Mouse (Mus musculus): ENCODE measurements around the gene Kcnh1.

Gene Kcnh1

DNA sequence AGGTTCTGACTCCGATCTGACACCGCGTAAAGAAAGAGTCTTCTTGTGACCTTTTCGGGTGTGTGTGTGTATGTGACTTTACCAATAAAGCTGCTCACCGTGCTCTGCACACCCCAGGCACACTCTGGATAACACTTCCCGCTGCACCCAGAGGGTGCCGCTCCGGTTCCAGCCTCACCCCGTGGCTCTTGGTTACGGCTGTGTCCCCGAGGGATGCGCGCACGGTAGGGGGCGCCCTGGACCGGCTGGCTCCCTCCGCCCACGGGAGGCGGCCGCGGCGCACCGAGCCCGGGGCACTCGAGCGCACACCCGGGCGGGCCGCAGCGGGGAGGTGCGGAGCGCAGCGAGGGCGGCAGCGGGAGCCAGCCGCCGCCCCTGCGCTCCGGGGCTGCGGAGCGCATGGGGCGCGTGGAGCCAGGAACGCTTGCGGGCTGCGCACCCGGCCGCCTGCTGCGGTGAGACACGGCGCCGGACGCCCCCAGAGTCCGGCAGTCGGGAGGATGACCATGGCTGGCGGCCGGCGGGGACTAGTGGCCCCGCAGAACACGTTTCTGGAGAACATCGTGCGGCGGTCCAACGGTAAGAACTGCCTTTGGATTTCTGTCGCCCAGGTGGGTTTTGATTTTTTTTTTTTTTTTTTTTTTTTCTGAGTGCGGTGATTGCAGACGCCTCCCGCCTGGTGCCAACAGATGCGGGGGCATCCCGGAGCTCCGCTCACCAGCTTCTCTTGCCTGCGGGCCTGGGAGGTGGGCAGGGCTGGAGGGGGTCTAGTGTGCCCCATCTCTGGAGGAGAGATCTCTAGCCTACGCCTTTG is at the start of gene Kcnh1:
Gene Kcnh1 (plus strand): TSS at position 267 of the 814 bp plus-strand sequence.
- peak; percentile 96 for DNase-seq (ENCODE audit: low read depth, low spot score)

DNA sequence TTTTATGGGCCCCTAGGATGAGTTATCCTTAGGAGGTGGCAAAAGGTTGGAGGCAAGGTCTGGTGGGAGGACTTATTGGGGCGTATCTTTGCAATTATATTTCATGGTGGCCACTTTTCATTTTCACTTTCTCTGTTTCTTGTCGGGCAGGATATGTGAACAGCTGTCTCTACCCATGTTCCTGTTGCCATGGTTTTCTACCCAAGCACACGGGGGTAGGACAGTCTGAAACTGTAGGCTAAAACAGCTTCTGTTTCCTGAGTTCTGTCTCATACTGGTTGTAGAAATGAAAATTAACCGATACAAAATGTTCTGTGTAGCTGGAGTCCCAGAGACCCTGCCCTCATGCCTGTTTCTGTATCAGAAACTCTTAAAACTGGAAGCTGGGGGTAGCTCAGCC is 39.4 kb upstream of the Kcnh1 start:
- DNase-seq (ENCODE audit: low read depth, low spot score), result peak; percentile 56

DNA sequence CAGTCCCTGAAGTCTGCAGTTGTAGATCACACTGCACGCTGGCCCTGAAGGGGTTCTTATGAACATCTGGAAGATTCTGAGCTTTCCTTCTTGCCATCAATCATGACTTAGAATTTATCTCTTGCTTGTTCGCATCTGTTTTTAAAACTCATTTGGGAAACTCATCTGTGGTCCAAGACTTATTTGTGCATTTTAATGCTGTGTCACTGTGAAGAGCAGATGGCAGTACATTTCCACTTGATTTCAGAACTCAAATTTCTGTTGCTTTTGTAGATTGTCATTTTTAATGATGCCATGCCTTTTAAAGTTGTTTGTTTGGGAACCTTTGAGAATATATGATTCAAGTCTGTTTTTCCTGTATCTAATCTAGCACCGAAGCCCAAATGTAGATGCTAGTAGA is 19.1 kb upstream of the Kcnh1 start:
- DNase-seq (ENCODE audit: low read depth, low spot score), result peak; percentile 43

DNA sequence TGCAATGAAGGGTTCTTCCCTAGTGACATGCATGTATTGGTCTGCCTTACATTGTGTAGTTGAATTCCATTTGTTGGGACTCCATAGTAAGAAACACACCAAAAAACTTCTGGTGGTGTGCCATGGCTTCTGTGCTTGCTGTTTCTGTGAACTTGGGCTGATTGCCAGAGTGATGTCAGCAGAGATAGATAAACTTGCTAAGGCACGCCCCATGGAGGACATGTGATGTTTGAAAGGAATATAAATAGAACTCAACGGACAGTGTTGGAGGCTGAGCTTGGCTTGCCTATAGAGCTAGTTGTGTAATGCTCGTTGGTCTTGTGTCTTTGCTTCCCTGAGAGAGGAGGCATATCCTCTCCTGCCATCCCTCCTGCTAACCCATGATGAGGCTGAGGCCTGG is 10.7 kb upstream of the Kcnh1 start:
- DNase-seq (ENCODE audit: low read depth, low spot score), result no peak

DNA sequence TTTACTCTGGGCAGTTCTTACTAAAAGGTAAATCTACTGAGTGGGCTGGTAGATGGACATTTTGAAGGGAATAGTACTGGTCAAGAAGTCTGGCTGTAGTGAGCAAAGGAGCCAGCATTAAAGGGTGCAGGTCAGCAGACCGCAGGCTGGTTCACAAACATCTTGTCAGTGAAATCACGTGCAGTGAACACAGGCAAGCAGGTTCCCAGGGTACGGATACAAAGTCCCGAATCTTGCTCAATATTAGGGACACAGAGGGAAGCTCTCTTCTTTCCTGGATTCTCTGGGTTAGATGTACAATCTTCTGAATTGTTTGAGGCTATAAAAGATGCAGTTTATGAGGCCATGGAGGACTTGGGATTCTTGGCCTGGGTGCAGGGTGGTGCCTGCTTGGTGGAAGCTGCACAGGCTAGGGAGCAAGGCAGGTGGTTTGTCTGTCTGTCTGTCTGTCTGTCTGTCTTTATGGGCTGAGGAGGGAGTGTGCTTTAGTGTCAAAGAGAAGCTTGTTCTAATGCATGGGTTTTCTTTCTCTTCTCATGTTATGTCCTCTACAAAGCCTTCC is 8.8 kb upstream of the Kcnh1 start:
- DNase-seq (ENCODE audit: low read depth, low spot score), result no peak

DNA sequence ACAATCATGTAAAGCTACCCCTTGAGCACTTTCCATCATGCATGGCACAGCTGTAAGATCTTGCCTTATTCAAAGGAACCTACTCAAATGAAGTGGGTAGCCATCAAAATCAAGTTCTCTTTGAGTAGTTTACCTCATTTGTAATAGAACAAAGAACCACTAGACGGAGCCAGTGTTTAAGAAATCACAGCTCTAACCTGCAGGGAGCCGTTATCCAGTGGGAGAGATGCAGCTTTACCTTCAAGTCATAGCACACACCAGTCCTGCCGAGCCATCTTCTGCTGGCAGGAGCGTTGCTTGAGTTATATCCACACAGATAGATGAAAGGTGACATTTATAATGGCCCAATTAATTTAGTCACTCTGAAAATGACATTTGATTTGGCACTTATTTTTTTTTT is 1.5 kb upstream of the Kcnh1 start:
- DNase-seq (ENCODE audit: low read depth, low spot score), result peak; percentile 93

DNA sequence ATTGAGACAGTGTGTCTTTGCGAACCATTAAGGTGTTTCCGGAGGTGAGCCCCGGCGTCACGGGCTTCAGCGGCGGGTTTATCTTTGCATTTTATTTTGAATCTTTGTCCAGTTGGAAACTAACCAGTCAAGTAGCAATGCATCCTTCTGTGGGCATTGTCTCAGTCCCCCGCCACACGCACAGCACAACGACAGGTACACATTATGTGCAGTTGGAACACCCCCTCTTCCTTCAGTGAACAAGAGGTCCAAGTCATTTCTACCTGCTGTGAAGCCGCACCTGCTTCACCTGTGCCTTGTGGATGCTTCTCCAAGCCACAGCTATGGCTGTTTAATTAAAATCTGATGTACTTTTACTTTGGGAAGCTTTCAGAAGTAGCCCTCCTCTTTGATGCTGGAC is 803 bp upstream of the Kcnh1 start:
- DNase-seq (ENCODE audit: low read depth, low spot score), result peak; percentile 68

DNA sequence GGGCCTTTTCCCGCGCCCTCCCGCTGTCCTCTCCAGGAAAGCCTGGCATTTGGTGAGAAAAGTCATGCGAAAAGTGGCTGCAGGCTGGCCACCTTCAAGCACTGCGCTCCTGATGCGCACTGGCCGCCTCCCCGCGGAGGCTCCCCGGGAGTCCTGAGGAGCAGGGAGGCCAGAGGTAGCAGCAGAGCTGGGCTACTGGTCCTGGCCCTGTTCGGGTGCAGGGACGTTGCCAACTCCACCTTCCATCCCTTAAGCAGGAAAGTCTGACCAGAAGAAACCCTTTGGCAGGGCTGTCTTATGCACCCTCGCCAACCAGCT is 707 bp downstream of the Kcnh1 start:
- peak; percentile 79 for DNase-seq (ENCODE audit: low read depth, low spot score)

DNA sequence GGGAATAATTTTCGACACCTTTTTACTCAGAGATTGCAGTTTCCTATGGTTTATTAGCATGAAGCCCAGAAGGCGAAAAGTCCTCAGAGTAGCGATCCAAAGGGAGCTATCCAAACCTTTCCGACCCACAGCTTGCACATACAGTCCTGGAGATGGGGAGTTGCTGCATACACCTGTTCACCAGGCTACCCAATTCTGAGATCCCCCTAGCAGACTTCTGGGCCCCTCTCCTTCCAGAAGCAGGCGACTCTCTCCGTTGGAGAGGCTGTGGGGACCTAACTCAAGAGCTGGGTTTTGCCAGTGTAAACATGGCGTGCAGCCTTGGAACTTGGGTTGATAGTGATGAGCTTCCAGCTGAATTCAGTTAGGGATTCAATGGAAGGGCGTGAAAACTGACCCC is 1.3 kb downstream of the Kcnh1 start:
- DNase-seq (ENCODE audit: low read depth, low spot score), result peak; percentile 43

DNA sequence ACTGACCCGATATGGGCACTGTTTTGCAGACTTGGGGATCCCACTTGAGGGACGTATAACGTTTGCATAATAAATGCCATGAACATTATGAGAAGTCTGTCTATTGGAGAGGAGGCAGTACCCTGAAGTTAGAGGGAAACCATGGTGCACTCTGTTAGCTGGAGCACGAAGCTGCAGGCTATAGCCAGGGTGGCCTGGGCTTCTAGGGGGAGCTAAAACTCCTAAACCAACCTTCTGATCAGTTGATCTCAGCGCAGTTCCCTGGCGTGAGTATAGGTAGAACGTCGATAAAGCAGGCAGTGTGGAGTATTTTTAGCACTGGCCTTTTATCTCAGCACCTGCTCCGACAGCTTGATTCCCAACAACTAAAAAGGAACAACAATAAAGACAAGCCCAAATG is 2.1 kb downstream of the Kcnh1 start:
- peak; percentile 72 for DNase-seq (ENCODE audit: low read depth, low spot score)

DNA sequence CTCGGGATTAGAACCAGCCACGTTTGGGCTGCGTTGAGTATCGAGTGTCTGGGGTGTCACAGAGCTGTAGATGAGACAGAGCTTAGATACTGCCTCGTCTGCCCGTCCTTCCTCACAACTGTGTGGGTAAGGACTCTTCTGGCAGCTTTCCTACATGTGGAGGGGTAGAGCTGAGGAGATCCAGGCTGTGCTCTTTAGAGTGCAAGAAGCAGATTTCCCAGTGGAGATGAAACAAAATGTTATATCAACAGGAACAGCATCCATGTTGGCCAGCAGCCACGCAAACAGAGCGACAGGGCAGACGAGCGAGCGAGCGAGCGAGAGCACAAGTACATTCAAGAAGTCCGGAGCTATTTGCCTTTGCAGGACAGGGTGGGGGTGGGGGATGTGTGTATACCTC is 3.1 kb downstream of the Kcnh1 start:
- peak; percentile 80 for DNase-seq (ENCODE audit: low read depth, low spot score)

DNA sequence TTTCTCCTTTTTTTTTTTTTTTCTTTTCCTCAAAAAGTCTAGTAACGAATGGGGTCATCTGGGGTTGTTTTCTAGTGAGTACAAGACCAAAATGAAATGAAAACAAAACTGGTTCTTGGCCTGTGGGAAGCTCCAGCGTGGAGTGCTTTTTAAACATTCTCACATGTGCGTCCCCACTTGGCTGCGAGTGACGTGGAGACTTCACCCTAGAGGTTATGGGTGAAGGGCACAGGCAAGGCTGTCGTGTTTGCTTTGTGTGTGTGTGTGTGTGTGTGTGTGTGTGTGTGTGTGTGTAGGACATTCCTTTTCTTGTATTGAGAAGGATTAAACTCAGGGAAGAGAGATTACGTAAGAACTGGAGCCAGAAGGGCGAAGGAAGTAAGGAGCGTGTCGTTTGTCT is 6.9 kb downstream of the Kcnh1 start:
- DNase-seq (ENCODE audit: low read depth, low spot score), result peak; percentile 37

DNA sequence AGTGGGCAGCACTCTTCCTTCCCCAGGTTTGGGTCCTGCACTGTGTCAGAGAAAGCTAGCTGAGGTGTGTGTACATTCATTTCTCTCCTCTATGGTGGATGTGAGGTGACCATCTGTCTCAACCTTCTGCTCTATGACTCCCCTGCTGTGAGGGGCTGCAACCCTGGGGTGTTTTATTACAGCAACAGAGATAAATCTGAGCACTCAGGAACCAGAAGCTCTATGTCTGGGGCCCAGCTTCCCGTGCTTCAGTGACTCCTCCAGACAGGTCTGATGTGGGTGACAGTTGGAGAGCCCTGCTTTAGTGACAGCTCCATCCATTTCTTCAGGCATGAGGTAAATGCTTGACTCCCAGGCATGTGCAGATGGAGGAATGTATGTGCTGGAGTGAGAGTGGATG is 12.4 kb downstream of the Kcnh1 start:
- peak; percentile 82 for DNase-seq (ENCODE audit: low read depth, low spot score)

DNA sequence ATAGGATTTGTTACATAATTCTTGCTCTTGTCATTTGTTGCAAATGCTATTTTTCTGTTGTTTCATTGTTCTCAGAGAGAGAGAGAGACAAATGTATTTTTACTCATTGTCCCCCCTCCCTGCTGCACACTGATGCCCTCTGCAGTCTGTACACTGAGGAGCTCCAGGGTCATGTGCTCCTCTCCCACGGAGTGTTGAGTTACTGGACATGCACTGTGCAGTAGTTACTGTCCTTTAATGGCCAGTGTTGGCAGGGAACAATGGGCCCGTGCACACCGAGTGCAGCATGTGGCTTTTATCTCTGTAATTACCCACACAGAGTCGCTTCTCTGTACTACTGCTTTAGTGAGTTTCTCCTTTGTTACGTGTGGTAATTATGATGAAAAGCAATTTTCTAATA is 17.4 kb downstream of the Kcnh1 start:
- DNase-seq (ENCODE audit: low read depth, low spot score), result peak; percentile 49

DNA sequence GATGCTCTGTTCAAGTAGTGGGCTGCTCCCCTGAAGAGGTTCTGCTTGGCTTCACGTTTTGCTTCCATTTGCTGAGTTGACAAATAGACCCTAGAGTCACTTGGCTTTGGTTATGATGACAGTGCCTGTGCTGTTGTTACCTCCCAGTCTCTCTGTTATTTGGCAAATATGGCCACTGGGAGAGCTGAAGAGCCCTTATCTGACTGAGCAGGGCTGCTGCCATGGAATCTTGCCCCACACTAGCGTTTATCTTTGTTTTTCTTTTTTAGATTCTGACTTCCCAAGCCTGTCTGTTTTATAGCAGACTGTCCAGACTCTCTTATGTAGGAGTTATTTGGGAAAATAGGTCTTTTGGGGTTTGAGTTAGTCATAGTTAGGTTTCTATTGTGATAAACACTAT is 21.9 kb downstream of the Kcnh1 start:
- DNase-seq (ENCODE audit: low read depth, low spot score), result no peak

DNA sequence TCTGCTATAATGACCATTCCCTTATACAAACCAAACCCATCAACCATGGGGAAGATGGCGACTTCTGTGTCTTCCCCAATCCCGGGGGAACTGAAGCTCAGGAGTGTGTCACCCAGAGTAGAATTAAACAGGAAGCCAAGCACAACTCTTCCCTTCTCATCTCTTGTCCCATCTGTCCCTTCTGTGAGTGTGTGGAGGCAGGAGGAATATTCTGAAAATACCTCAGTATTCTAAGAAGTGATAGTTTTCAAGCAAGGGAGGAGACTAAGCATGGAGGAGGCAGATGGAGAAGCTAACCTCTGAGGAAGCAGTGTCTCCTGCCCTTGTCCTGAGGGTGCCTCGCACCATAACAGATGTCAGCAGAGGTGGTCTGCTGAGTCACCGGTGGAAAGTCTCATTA is 24.1 kb downstream of the Kcnh1 start:
- peak; percentile 61 for DNase-seq (ENCODE audit: low read depth, low spot score)

DNA sequence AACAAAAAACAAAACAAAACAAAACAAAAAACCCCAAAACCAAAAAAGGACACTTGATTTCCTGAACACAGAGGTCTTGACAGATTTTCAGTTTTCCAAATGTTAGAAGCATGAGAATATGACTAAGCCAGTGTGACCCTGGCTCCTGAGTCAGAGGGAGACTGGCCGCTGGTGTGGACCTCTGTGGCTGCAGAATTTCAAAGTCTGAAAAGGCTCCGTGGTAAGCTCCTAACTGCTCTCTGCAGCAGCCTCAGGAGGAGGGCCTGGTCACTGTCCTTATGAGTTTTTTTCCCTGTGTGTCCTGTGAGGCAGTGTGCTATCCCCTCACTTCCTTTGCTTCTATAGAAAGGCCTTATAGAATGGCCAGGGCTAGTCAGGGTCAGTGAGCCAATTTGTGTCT is 29.6 kb downstream of the Kcnh1 start:
- DNase-seq (ENCODE audit: low read depth, low spot score), result no peak

DNA sequence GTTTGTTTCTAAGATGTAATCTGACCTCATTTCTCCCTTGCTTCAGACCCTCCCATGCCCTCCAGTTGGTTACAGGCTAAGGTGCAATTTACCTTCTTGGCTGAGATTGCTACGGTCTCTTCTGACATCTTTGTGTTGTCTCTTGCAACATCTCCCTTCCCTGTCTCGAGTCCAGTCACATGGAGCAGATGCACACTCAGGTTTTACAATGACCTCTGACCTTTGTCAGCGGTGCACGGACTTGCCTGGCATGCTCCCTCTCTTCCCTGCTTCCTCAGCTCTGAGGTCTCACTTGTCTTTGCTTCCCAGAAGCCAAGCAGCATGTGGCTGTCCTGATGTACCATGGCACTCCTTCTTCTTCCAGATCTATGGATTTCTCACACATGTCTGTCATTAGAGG is 33.6 kb downstream of the Kcnh1 start:
- no peak for DNase-seq (ENCODE audit: low read depth, low spot score)

DNA sequence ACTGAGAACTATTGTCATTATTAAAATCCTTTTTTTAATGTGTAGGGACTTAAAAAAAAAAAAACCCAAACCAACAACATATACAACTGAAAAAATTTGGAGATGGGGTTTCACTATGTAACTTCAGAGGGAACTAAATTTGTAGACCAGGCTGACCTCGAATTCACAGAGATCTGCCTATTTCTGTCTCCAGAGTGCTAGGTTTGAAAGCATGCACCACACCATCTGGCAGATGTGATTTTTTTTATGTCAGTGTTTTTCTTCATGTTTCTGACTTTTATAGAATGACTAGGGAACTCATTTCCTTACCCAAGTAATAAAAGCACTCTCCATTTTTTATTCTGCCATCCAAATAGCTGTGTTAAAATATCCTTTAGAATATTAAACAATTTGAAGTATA is 42.1 kb downstream of the Kcnh1 start:
- DNase-seq (ENCODE audit: low read depth, low spot score), result peak; percentile 63

DNA sequence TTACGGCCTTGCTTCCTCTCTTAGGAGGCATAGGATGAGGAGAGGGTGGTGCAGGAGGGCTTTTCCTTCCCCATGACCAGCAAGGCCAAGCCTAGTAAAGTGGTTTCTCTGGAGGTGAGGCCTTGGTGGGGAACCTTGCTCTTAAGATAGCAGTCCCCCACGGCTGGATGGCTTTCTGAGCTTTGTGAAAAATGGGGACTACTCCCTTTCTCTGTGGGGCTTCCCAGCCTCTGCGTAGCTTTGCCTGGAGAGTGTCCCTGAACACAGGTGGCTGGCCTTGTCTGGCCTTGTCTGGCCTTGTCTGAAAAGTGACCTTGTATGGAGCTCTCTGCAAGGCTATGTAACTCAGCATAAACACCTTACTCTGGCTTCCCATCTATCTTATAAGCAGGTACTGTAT is 56.3 kb downstream of the Kcnh1 start:
- DNase-seq (ENCODE audit: low read depth, low spot score), result no peak

DNA sequence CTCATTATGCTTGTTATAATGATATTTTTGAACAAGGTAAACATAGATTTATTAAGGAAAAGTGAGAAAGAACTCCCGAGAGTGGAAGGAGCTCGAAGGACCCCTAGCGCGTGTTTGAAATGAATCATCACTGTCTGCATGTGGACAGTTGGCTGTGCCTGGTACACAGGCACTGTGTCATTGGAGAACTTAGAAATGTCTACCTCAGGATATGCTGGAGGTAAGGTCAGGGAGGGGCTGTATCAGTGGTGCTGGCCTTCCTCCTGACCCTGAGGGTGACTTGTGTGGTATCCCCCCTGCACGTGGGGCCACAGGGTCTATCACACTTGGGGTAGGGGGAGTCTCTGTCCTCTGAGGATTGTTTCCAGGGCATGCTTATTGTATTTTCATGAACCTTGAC is 68.6 kb downstream of the Kcnh1 start:
- no peak for DNase-seq (ENCODE audit: low read depth, low spot score)

DNA sequence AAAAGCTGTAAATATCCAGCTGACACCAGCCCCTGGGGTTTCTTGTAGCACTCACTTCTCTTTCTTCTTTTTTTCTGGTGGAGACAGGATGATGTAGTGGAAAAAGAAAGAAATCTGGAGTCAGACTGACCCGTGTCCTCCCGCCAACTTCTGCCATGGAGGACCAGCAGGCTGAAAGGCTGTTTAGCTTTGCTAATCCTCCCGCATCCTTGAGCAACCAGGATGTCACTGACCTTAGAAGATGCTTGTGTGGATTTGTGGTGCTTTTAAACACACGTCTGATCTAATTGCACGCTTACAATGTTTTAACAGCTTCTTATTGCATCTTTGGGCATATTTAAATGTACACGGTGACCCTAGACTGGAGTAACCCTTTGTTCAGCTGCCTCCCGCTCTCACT is 69.0 kb downstream of the Kcnh1 start:
- DNase-seq (ENCODE audit: low read depth, low spot score), result no peak

DNA sequence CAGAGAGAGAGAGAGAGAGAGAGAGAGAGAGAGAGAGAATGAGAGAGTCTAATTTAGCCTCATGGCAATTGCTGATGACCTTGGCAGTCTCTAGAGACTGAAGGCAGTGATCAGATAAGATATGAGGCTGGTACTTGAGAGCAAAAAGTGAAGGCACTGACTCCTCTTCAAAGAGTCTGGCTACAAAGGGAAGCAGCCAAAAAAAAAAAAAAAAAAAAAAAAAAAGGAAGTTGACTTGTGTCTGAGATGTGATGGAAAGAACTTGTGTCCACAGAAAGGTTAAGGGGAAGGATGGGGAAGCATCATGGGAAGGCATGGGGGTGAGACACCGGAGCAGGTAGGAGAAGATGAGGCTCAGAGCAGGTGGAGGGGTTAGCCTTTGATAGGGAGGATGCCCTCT is 75.1 kb downstream of the Kcnh1 start:
- DNase-seq (ENCODE audit: low read depth, low spot score), result no peak

DNA sequence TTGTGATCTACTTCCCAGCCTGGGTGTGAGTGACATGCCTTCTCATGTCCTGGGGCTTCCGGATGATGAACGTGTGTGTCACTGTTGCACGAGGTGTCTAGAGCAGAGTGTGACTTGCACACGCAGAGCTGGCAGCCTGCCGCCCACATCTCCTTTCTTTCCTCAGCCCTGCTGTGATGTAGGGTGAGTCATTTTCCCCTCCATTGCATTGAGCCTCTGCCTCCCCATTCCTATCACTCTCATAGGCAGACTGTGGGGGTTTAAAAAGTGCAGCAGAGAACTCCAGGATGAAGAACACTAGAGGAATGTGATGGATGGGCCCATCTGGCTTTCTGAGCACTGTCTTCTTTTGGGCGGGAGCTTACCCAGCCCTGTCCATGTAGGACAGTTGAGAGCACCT is 76.4 kb downstream of the Kcnh1 start:
- DNase-seq (ENCODE audit: low read depth, low spot score), result peak; percentile 95

Data from brain, adult 2 months (tissue).